ENCODE assay signal across 31 mouse cellular contexts in genomic region chr13:56462791-56463190, GRCm38 (mm10). TPM values are rescaled to one million over a fixed set of nuclear protein-coding genes. Genes with fewer than 3 reads are reported as not detected.
"Had no signal": no experiment of that assay in that cellular context is flagged by ENCODE, and none has a peak within 500 bp of the region (broad histone marks: within the 10 kb centered on the region; RNA-seq: fewer than 3 reads in every experiment).

No protein-coding gene starts in this region.

- ATAC-seq: midbrain, embryonic 15.5 days had no signal

- H3K4me1 ChIP-seq: midbrain, embryonic 12.5 days; midbrain, embryonic 15.5 days had no signal

- H3K4me3 ChIP-seq: kidney, embryonic 15.5 days; left cerebral cortex, adult 2 months; midbrain, embryonic 12.5 days; midbrain, embryonic 15.5 days; myocyte; neural tube, embryonic 13.5 days had no signal

- DNase-seq: kidney, postnatal 10 days; layer of hippocampus, postnatal 36 days; lung, adult 18-20 months; lung, postnatal 14 days; lung, postnatal 4 days; retina, postnatal 1 day; right cerebral cortex, postnatal 25 days; thymus, adult 18-20 months; thymus, postnatal 36 days had no signal

- H3K36me3 ChIP-seq: kidney, embryonic 15.5 days; midbrain, embryonic 12.5 days; midbrain, embryonic 15.5 days; neural tube, embryonic 13.5 days had no signal

- H3K9ac ChIP-seq: kidney, embryonic 15.5 days; liver, embryonic 14.5 days; midbrain, embryonic 12.5 days; midbrain, embryonic 15.5 days; neural tube, embryonic 13.5 days had no signal

- H3K4me2 ChIP-seq: kidney, embryonic 15.5 days; liver, embryonic 11.5 days; midbrain, embryonic 12.5 days; midbrain, embryonic 15.5 days; neural tube, embryonic 13.5 days had no signal

- H3K27ac ChIP-seq: kidney, embryonic 15.5 days; left cerebral cortex, adult 2 months; liver, embryonic 14.5 days; midbrain, embryonic 12.5 days; midbrain, embryonic 15.5 days; neural tube, embryonic 13.5 days had no signal

- H3K27me3 ChIP-seq: kidney, embryonic 15.5 days; midbrain, embryonic 12.5 days; midbrain, embryonic 15.5 days; neural tube, embryonic 13.5 days had no signal

- H3K9me3 ChIP-seq: kidney, embryonic 15.5 days; midbrain, embryonic 12.5 days; midbrain, embryonic 15.5 days; neural tube, embryonic 13.5 days had no signal

RNA-seq across cellular contexts. Expression of gene Il9, which starts 19.3 kb away (rescaled TPM):
- total RNA-seq: layer of hippocampus, adult 8-10 months; layer of hippocampus, postnatal 10 days; layer of hippocampus, postnatal 36 days; left cerebral cortex, adult 2 months; left cerebral cortex, postnatal 10 days; left cerebral cortex, postnatal 36 days; megakaryocyte progenitor cell, adult 5-6 weeks; megakaryocyte-erythroid progenitor cell, adult 5-6 weeks; monocyte, adult 5-6 weeks; neutrophil, adult 5-6 weeks had no signal
- polyA plus RNA-seq: kidney, embryonic 15.5 days; limb, embryonic 11.5 days; limb, embryonic 14.5 days; liver, embryonic 11.5 days; liver, embryonic 14.5 days; lung, embryonic 16.5 days; midbrain, embryonic 12.5 days; midbrain, embryonic 15.5 days; myocyte; neural tube, embryonic 13.5 days; spleen, adult 2 months; stomach, embryonic 16.5 days; urinary bladder, adult 2 months had no signal

RNA-seq across cellular contexts. Expression of gene Slc25a48, which starts 24.6 kb away (rescaled TPM):
- total RNA-seq: layer of hippocampus, postnatal 10 days; left cerebral cortex, adult 2 months; megakaryocyte progenitor cell, adult 5-6 weeks; megakaryocyte-erythroid progenitor cell, adult 5-6 weeks; monocyte, adult 5-6 weeks had no signal
- polyA plus RNA-seq: limb, embryonic 11.5 days; midbrain, embryonic 12.5 days; midbrain, embryonic 15.5 days; myocyte; neural tube, embryonic 13.5 days had no signal

RNA-seq across cellular contexts. Expression of gene Gm3045, which starts 36.4 kb away (rescaled TPM):
- total RNA-seq: layer of hippocampus, adult 8-10 months; layer of hippocampus, postnatal 10 days; layer of hippocampus, postnatal 36 days; left cerebral cortex, adult 2 months; left cerebral cortex, postnatal 10 days; left cerebral cortex, postnatal 36 days; megakaryocyte progenitor cell, adult 5-6 weeks; megakaryocyte-erythroid progenitor cell, adult 5-6 weeks; monocyte, adult 5-6 weeks; neutrophil, adult 5-6 weeks had no signal
- polyA plus RNA-seq: kidney, embryonic 15.5 days; limb, embryonic 11.5 days; liver, embryonic 11.5 days; liver, embryonic 14.5 days; lung, embryonic 16.5 days; midbrain, embryonic 12.5 days; midbrain, embryonic 15.5 days; myocyte; neural tube, embryonic 13.5 days; spleen, adult 2 months; stomach, embryonic 16.5 days had no signal

RNA-seq across cellular contexts. Expression of gene Fbxl21, which starts 59.5 kb away (rescaled TPM):
- total RNA-seq: megakaryocyte-erythroid progenitor cell, adult 5-6 weeks had no signal
